ENCODE assay signal across 19 mouse cellular contexts in the genomic region with DNA sequence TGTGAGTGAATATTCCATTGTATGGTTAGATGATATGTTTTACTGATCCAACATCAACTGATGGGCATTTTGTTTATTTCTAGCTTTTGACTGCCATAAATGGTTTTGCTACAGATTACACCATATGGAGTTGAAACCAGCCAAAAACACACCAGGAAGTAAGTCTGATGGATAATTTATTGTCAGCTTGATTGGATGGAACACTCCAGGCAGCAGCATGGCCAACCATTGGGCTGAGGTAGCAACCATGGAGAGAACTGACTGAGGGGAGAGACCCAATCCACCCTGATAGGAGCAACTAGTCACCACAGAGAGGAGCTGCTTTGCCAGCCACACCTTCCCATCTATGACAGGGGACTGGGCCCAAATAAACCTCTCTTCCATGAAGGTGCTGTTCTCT. TPM values are rescaled to one million over a fixed set of nuclear protein-coding genes. Genes with fewer than 3 reads are reported as not detected.
A peak's percentile ranks its signal among the peaks of the same experiment; 100 is the strongest.
DNase-seq lines count a peak whose midpoint lies in the region; TF ChIP-seq lines count a peak whose summit lies in the region.
"Had no signal": no experiment of that assay in that cellular context is flagged by ENCODE, and none has a peak within 500 bp of the region (broad histone marks: within the 10 kb centered on the region; RNA-seq: fewer than 3 reads in every experiment).

No protein-coding gene starts in this region.

- no peak for TF ChIP-seq EP300 in heart, adult 2 months (IDR thresholded peaks at IDR 0.05; ENCODE audit: insufficient read depth, low read depth, low read length)

- H3K27ac ChIP-seq in heart, adult 2 months: peak overlapping the region; percentile 77
- H3K27ac ChIP-seq: embryonic facial prominence, embryonic 15.5 days; forebrain, embryonic 15.5 days; hindbrain, embryonic 15.5 days had no signal

- no peak for TF ChIP-seq CTCF in heart, adult 2 months (IDR thresholded peaks at IDR 0.05)
- TF ChIP-seq CTCF in lung, adult 2 months (IDR thresholded peaks at IDR 0.05; ENCODE audit: insufficient read depth, low read length): no peak

- intact Hi-C loops in heart, adult 2 months (cut with DNase I): no loop called here
- intact Hi-C loops in heart, postnatal 25 days (cut with DNase I): loop anchor here (2.0 kb wide), 1 partner anchor 19 kb away; a partner anchor contains a TSS

- no peak for TF ChIP-seq POLR2A in heart, adult 2 months (IDR thresholded peaks at IDR 0.05; ENCODE audit: insufficient read depth, low read depth, low read length)
- TF ChIP-seq POLR2A in lung, adult 2 months (IDR thresholded peaks at IDR 0.05; ENCODE audit: borderline replicate concordance, extremely low read depth, low read depth, low read length): no peak

- DNase-seq in cerebellum, adult 11-12 months: peak; percentile 43
- DNase-seq in cerebellum, postnatal 4 days (ENCODE audit: low spot score in 2 of 2): no peak
- DNase-seq in heart, adult 2 months: no peak
- DNase-seq in heart, postnatal 25 days (ENCODE audit: low spot score): no peak
- peak; percentile 67 for DNase-seq in brain, adult 2 months (ENCODE audit: low read depth, low spot score)
- DNase-seq in cerebellum, postnatal 25 days: peak; percentile 25 to 29
- DNase-seq in lung, adult 2 months: no peak
- DNase-seq: adrenal gland, postnatal 10 days; embryo, embryonic 11 days; gastrocnemius, postnatal 36 days; heart, adult 18-20 months; heart, postnatal 36 days; kidney, adult 2 months had no signal

- peaks cover 4% of the 10 kb centered on the region; the same call in 1 of the 2 replicates for H3K36me3 ChIP-seq in heart, adult 2 months (ENCODE audit: control insufficient read depth, insufficient read depth, low read length)
- H3K36me3 ChIP-seq: embryonic facial prominence, embryonic 15.5 days; forebrain, embryonic 15.5 days; hindbrain, embryonic 15.5 days had no signal

- no peak overlapping the region for H3K9ac ChIP-seq in heart, adult 2 months (ENCODE audit: low read depth, low read length)
- H3K9ac ChIP-seq: embryonic facial prominence, embryonic 15.5 days; forebrain, embryonic 15.5 days; hindbrain, embryonic 15.5 days had no signal

- no peaks in the 10 kb centered on the region for H3K27me3 ChIP-seq in heart, adult 2 months (ENCODE audit: control insufficient read depth, insufficient read depth, low read length)
- H3K27me3 ChIP-seq: embryonic facial prominence, embryonic 15.5 days; forebrain, embryonic 15.5 days; hindbrain, embryonic 15.5 days had no signal

- H3K4me3 ChIP-seq in heart, adult 2 months: no peak overlapping the region
- H3K4me3 ChIP-seq in lung, adult 2 months (replicated peaks; ENCODE audit: extremely low read depth, low read depth, low read length): no peak overlapping the region
- H3K4me3 ChIP-seq: embryonic facial prominence, embryonic 15.5 days; erythroblast, embryonic 14.5 days; forebrain, embryonic 15.5 days; hindbrain, embryonic 15.5 days had no signal

- H3K4me1 ChIP-seq in heart, adult 2 months (ENCODE audit: control insufficient read depth, insufficient read depth, low read length): peaks cover 7% of the 10 kb centered on the region
- H3K4me1 ChIP-seq in lung, adult 2 months (ENCODE audit: control insufficient read depth, insufficient read depth, low read length): no peaks in the 10 kb centered on the region
- H3K4me1 ChIP-seq: embryonic facial prominence, embryonic 15.5 days; forebrain, embryonic 15.5 days had no signal

- H3K79me2 ChIP-seq in heart, adult 2 months (replicated peaks; ENCODE audit: control insufficient read depth, insufficient read depth, low read length): no peaks in the 10 kb centered on the region

RNA-seq across cellular contexts. Expression of a gene that starts 19.4 kb away (rescaled TPM):
- total RNA-seq in heart, adult 2 months (2021): 1,000 to 10,000 TPM in 1 of 2 experiments, 100 to 1,000 TPM in 1; 877 to 1,020 TPM
- polyA plus RNA-seq in heart, adult 2 months (2012; rRNA removed): 127 and 264 TPM in 2 replicates
- 1,000 to 10,000 TPM in 1 of 2 experiments, 100 to 1,000 TPM in 1; 936 to 1,019 TPM for total RNA-seq in heart, postnatal 25 days (2021)
- 2.3 and 4.1 TPM in 2 replicates for polyA plus RNA-seq in lung, adult 2 months (2012; rRNA removed)
- total RNA-seq: common myeloid progenitor, adult 5-6 weeks had no signal
- polyA plus RNA-seq: C2C12; erythroblast, embryonic 14.5 days had no signal

Comparison
In these comparisons a context has a peak if more than half of its experiments do, and no peak if none do; other contexts are left out.
1. DNase-seq: peak in cerebellum, adult 11-12 months (single experiment), brain, adult 2 months (single experiment) and cerebellum, postnatal 25 days (2 of 2); none in cerebellum, postnatal 4 days (0 of 2), heart, adult 2 months (0 of 2), heart, postnatal 25 days (single experiment) and lung, adult 2 months (single experiment).